Mouse (Mus musculus) liver, embryonic 15.5 days (tissue): ENCODE measurements around the gene Snrnp25. TPM values are rescaled to one million over a fixed set of nuclear protein-coding genes. Genes with fewer than 3 reads are reported as not detected.

Experiments
- ATAC-seq: fragments of 200-750 bp; cut with Nextera tagmentation; 2 replicates; pipeline ENCODE4 v1.8.0; 2017; ENCODE audit warnings: moderate number of reproducible peaks, mild to moderate bottlenecking, moderate library complexity; ENCODE audit not compliant: insufficient read depth
- H3K27ac ChIP-seq: fragments of 300-500 bp; sonication (generic); replicated peaks from 2 replicates; pipeline ENCODE4 v1.5.1; 2015; ENCODE audit warnings: mild to moderate bottlenecking, inconsistent platforms
- H3K27me3 ChIP-seq: fragments of 300-500 bp; sonication (generic); 2 replicates; pipeline ENCODE4 v1.6.1; 2015; ENCODE audit warnings: mild to moderate bottlenecking, inconsistent platforms
- H3K36me3 ChIP-seq: fragments of 300-500 bp; sonication (generic); replicated peaks from 2 replicates; pipeline ENCODE4 v1.6.1; 2015; ENCODE audit warnings: moderate library complexity, mild to moderate bottlenecking, inconsistent platforms
- H3K4me1 ChIP-seq: fragments of 300-500 bp; sonication (generic); replicated peaks from 2 replicates; pipeline ENCODE4 v1.6.1; 2015; ENCODE audit warnings: inconsistent platforms
- H3K4me2 ChIP-seq: fragments of 300-500 bp; sonication (generic); 2 replicates; pipeline ENCODE4 v1.6.1; 2015; ENCODE audit warnings: moderate library complexity, mild to moderate bottlenecking, inconsistent platforms
- H3K4me3 ChIP-seq: fragments of 300-500 bp; sonication (generic); replicated peaks from 2 replicates; pipeline ENCODE4 v1.5.1; 2015; ENCODE audit warnings: mild to moderate bottlenecking, inconsistent platforms
- H3K9ac ChIP-seq: fragments of 300-500 bp; sonication (generic); 2 replicates; pipeline ENCODE4 v1.6.1; 2015; ENCODE audit warnings: moderate library complexity, mild to moderate bottlenecking, inconsistent platforms
- H3K9me3 ChIP-seq: fragments of 300-500 bp; sonication (generic); replicated peaks from 2 replicates; pipeline ENCODE4 v1.6.1; 2016; ENCODE audit warnings: inconsistent platforms
- WGBS: fragments of 180-500 bp; shearing (Covaris S2); methylation state at CpG from one replicate; pipeline ENCODE4 v1.1.7; 2015; ENCODE audit warnings: mixed read lengths; ENCODE audit not compliant: insufficient replicate concordance; 5-methylcytosine and 5-hydroxymethylcytosine counted together
- polyA plus RNA-seq: library from polyadenylated mRNA; unstranded; fragments of >200 nt; fragmentation: Nextera tagmentation; extraction: Ambion mirVana; gene quantifications from 2 replicates; pipeline ENCODE4 v1.2.1, GENCODE M21; 2015

Gene Snrnp25
- polyA plus RNA-seq, 1 experiment from 2014 or later, result 70.1 TPM

DNA sequence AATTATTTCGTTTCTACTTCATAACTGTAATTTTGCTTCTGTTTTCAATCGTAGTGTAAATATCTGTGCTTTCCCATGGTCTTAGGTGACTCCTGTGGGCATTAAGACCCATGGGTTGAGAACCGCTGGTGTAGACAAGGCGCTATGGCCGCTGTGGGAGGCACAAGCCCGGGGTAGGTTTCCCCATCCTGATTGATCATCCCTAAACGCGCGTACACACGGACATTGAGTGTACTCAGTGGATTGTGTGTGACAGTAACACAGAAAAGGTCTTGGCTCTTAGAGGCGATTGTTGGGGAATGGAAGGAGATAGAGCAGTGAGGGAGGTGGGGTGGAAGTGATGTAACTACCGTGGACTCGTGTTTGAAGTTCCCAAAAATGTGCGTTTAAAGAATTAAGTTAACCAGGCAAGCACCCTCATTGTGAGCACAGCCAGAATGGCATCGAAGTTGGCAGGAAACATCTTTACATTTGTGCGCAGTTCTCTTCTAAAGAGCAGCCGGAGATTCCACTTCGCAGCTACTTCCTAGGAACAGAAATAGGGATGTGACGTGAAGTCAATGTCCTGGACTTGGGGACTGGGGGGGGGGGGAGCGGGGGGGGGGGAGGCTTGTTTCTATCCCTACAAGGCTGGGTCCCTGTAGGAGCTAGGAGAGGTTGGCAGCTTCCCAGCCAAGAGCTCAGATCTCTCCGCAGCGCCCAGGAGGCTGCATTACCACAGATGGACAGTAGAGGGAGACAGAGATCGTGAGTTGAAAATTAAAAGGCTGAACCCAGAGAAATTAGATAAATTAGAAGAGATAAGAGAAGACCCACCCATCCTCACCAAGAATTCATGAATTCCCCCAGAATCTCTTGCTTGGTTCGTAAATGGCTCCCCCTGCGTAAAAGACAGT, 23.0 kb upstream of the Snrnp25 start:
- Histone ChIP-seq H3K4me3 (no peak overlapping the region), H3K27me3 (peaks cover 12% of the 10 kb centered on the region; the same call in 1 of the 2 replicates), H3K36me3 (no peaks in the 10 kb centered on the region), H3K27ac (no peak overlapping the region), H3K4me2 (no peak overlapping the region), H3K4me1 (peaks cover 3% of the 10 kb centered on the region), H3K9ac (no peak overlapping the region), H3K9me3 (no peaks in the 10 kb centered on the region)
- ATAC-seq, result no peak
- WGBS, result 40% methylated on average over 24 of the region's 25 CpGs

DNA sequence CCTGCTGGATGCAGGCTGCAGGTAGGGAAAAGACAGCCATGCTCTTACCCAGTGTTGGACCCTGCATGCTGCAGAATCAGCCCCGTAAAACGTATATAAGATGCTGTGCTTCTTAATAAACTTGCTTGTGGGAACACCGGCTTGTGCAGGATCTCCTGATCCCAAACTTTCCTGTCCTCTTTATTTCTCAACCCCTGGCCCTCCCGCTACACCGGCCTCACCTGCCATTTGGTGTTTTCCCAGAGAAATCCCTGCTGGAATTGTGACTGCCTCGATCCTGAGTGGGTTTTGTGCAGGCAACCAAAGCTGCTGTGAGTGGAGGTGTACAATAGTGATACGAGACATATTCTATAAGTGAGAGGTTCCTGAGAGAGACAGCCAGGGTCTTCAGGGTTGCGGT, 20.7 kb upstream of the Snrnp25 start:
- Histone ChIP-seq H3K4me2 (no peak overlapping the region), H3K36me3 (no peaks in the 10 kb centered on the region), H3K9ac (no peak overlapping the region), H3K4me3 (no peak overlapping the region), H3K27ac (no peak overlapping the region), H3K27me3 (peaks cover 12% of the 10 kb centered on the region; the same call in 1 of the 2 replicates), H3K4me1 (peaks cover 3% of the 10 kb centered on the region), H3K9me3 (no peaks in the 10 kb centered on the region)
- no peak for ATAC-seq
- 75% methylated on average over 8 of the region's 8 CpGs for WGBS

DNA sequence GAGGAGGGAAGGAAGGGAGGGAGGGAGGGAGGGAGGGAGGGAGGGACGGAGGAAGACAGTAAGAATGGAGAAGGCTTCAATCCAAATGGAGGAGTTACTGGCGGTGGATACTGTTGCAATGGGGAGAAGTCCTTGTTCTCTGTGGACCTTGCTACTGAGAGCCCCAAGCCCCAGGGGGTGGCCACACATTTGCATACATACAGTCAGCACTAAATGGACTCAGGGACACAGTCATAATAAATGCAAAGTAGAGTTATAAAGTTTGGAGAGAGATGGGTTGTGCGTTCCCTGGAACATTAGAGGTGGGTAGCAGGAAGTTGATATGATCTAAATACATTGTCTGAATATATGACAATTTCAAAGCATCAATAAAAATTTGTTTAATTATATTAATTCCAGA, 19.2 kb upstream of the Snrnp25 start:
- H3K4me3 ChIP-seq, result no peak overlapping the region
- no peak overlapping the region for H3K27ac ChIP-seq
- 76% methylated on average over 3 of the region's 3 CpGs for WGBS
- no peaks in the 10 kb centered on the region for H3K36me3 ChIP-seq
- no peak for ATAC-seq
- no peak overlapping the region for H3K4me2 ChIP-seq
- H3K27me3 ChIP-seq, result peaks cover 12% of the 10 kb centered on the region; the same call in 1 of the 2 replicates
- no peak overlapping the region for H3K9ac ChIP-seq
- H3K9me3 ChIP-seq, result no peaks in the 10 kb centered on the region
- peaks cover 3% of the 10 kb centered on the region for H3K4me1 ChIP-seq

DNA sequence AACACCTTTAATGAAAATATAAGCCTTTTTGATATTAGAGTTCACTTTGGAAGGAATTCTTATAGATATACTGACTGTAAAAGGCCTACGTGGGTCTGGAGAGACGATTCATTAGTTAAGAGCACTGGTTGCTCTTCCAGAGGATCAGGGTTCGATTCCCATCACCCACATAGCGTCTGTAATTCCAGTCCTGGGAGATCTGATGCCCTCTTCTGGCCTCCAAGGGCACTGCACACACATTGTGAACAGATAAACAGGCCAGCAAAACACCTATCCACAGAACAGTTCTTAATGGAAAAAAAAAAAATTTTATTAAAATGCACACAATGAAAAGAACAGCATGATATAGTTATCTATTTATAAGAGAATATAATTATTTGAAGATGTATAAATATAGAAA, 18.0 kb upstream of the Snrnp25 start:
- H3K9me3 ChIP-seq, result no peaks in the 10 kb centered on the region
- no peak overlapping the region for H3K9ac ChIP-seq
- H3K4me2 ChIP-seq, result no peak overlapping the region
- H3K27ac ChIP-seq, result no peak overlapping the region
- H3K27me3 ChIP-seq, result peaks cover 3% of the 10 kb centered on the region; the same call in 1 of the 2 replicates
- H3K4me1 ChIP-seq, result peaks cover 3% of the 10 kb centered on the region
- no peak for ATAC-seq
- H3K36me3 ChIP-seq, result no peaks in the 10 kb centered on the region
- H3K4me3 ChIP-seq, result no peak overlapping the region
- WGBS, result 63% methylated on average over 4 of the region's 4 CpGs

DNA sequence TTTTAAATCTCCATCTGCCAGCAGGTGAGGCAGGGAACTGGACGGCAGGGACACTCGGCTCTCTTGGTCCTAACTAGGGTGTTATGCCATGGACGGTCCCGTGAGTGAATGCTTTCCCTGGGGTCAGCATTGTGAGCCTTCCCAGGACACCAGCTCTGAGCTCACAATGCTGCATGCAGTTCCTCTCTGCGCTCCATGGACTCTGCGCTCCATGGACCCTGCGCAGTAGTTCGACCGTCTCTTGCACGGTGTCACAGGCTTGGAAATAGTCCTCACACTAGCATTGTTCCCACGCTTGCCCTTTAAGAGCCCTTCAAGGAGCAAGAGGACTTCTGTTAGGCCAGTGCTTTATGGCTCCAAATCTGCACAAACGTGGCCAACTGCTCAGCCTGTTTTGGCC, 16.3 kb upstream of the Snrnp25 start:
- H3K9ac ChIP-seq, result no peak overlapping the region
- no peak for ATAC-seq
- H3K9me3 ChIP-seq, result no peaks in the 10 kb centered on the region
- no peaks in the 10 kb centered on the region for H3K4me1 ChIP-seq
- 77% methylated on average over 12 of the region's 12 CpGs for WGBS
- H3K4me3 ChIP-seq, result no peak overlapping the region
- no peak overlapping the region for H3K4me2 ChIP-seq
- H3K27me3 ChIP-seq, result no peaks in the 10 kb centered on the region; the same call in 1 of the 2 replicates
- no peak overlapping the region for H3K27ac ChIP-seq
- H3K36me3 ChIP-seq, result no peaks in the 10 kb centered on the region

DNA sequence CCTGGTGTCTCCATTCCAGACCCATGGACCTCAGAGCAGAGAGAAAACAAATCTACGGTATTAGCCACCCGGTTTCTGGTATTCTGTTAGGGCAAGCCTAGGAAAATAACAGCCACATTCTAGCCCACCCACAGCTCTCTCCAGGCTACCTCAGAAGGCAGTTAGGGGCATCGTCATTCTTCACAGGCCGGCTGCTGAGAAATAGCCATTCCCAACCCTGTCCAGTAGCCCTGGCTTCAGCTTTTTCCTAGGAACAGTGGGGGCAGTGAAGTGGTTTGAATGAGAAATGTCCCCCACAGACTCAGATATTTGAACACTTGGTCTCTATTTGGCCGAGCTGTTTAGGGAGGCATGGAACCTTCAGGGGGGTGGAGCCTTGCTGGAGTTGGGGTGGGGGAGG, 15.8 kb upstream of the Snrnp25 start:
- Histone ChIP-seq H3K4me3 (no peak overlapping the region), H3K9me3 (no peaks in the 10 kb centered on the region), H3K4me2 (no peak overlapping the region), H3K27ac (no peak overlapping the region), H3K36me3 (no peaks in the 10 kb centered on the region), H3K27me3 (no peaks in the 10 kb centered on the region; the same call in 1 of the 2 replicates), H3K9ac (no peak overlapping the region), H3K4me1 (no peaks in the 10 kb centered on the region)
- no peak for ATAC-seq
- WGBS, result 70% methylated on average over 5 of the region's 5 CpGs

DNA sequence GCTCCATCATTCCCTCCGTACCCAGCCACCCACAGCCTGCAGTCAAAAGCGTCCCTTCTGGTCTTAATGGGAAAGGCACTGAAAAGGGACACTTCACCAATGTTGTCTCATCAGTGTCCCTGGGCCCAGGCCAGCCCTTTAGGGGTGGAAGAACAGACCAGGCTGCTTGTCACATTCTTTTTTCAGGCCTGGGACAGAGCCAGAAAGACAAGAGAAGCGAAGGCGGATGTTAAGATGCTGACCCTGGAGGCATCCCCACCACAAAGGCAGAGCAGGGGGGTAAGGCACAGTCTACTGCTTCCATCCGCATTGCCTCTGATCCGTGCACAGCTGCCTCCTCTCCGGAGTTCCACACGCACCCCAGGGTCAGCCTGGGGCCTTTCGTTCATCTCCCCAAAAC, 15.1 kb upstream of the Snrnp25 start:
- H3K9me3 ChIP-seq, result no peaks in the 10 kb centered on the region
- H3K4me1 ChIP-seq, result no peaks in the 10 kb centered on the region
- 81% methylated on average over 9 of the region's 9 CpGs for WGBS
- peaks cover under 1% of the 10 kb centered on the region for H3K27me3 ChIP-seq
- no peak overlapping the region for H3K4me2 ChIP-seq
- ATAC-seq, result no peak
- no peaks in the 10 kb centered on the region for H3K36me3 ChIP-seq
- H3K27ac ChIP-seq, result no peak overlapping the region
- no peak overlapping the region for H3K9ac ChIP-seq
- no peak overlapping the region for H3K4me3 ChIP-seq

DNA sequence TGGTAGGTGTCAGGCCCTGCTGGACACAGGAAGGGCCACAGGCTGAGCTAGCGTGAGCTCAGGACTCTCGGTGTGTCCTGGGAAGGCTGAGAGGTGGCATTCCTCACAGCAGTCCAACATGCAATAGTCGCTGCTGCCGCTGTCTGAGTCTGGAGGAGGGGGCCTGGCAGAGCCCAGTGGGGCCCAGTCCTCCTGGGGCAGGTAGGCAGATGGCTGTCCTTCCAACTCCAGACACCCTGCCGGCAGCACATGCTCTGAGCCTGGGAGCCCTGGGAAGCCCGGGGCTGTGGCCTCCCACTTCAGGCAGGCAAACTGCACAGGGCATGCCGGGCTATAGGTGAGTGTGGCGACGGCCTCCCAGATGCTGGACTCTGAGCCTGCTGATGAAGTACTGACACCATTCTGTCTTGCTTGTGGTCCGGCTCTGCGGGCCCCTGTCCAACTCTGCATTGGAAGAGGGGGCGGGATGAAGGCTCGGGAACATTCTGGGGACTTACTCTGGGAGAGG, 14.6 kb upstream of the Snrnp25 start:
- Histone ChIP-seq H3K4me3 (no peak overlapping the region), H3K4me1 (0 out of 2 replicates have a peak, but pooled peaks cover under 1% of the 10 kb centered on the region), H3K9me3 (no peaks in the 10 kb centered on the region), H3K36me3 (no peaks in the 10 kb centered on the region), H3K9ac (no peak overlapping the region), H3K27me3 (peaks cover 4% of the 10 kb centered on the region; the same call in 1 of the 2 replicates), H3K4me2 (no peak overlapping the region), H3K27ac (no peak overlapping the region)
- WGBS, result 75% methylated on average over 13 of the region's 13 CpGs
- ATAC-seq, result no peak

DNA sequence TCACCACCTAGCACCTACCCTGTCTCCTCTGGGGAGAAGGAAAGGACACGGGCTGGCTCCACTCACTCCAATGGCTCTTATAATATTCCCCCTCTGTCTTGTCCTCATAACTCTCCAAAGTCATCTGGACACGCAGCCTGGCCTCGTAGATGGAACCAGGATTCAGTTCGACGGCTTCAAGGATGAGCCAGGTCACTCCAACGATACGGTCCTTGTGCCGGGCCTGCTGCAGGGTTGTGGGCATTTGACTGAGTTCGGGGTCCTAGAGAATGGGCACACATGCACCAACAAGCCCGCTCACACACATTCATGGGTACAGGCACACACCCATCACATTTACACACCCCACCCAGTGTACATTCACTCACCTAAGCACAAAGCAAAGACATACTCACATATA, 12.1 kb upstream of the Snrnp25 start:
- Histone ChIP-seq H3K27ac (no peak overlapping the region), H3K9me3 (no peaks in the 10 kb centered on the region), H3K9ac (no peak overlapping the region), H3K4me1 (peaks cover 8% of the 10 kb centered on the region), H3K4me3 (no peak overlapping the region), H3K27me3 (peaks cover 4% of the 10 kb centered on the region; the same call in 1 of the 2 replicates), H3K4me2 (no peak overlapping the region), H3K36me3 (no peaks in the 10 kb centered on the region)
- WGBS, result 85% methylated on average over 10 of the region's 10 CpGs
- no peak for ATAC-seq

DNA sequence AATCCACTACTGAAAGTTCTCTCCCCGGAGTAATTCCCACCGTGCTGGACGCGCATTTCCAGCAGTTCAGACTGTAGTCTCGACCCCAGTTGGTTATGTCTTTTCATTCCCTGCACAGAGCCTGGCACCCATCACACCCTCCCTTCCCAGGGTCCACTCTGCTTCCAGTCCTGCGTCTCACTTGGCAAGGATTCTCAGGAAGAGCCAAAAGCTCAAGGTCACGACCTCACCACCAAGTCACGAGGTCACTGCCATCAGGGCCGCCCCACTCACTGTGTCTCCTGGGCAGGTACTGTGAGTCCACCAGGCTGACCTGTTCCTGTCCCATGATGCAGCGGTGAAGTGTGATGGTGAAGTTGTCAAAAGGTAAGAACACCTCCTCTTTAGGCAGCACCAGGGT, 11.1 kb upstream of the Snrnp25 start:
- Histone ChIP-seq H3K36me3 (no peaks in the 10 kb centered on the region), H3K9me3 (no peaks in the 10 kb centered on the region), H3K4me3 (no peak overlapping the region), H3K27me3 (peaks cover 4% of the 10 kb centered on the region; the same call in 1 of the 2 replicates), H3K27ac (no peak overlapping the region), H3K4me1 (peaks cover 15% of the 10 kb centered on the region), H3K9ac (no peak overlapping the region), H3K4me2 (no peak overlapping the region)
- ATAC-seq, result no peak
- WGBS, result 59% methylated on average over 10 of the region's 10 CpGs

DNA sequence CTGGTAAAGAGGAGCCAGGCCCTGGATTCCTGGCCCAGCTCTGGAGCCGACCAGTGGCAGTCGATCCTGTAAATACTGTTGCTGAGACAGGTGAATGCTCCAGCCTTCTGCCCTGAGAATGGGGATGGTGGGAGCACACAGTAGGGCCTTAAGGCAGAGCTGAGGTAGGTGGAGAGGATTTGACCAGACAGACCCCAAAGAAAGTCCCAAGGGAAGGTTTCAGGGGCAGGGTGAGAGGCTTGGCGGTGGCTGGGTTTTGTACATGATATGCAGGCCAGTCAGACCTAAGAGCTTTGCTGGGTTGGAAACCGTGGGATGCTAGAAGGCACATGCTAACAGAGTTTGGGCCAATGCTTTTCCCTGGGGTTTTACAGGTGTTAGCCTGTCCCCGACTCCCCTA, 10.6 kb upstream of the Snrnp25 start:
- H3K4me1 ChIP-seq, result peaks cover 21% of the 10 kb centered on the region
- WGBS, result 71% methylated on average over 5 of the region's 5 CpGs
- peaks cover 4% of the 10 kb centered on the region; the same call in 1 of the 2 replicates for H3K27me3 ChIP-seq
- ATAC-seq, result no peak
- no peaks in the 10 kb centered on the region for H3K9me3 ChIP-seq
- H3K4me2 ChIP-seq, result no peak overlapping the region
- no peak overlapping the region for H3K9ac ChIP-seq
- H3K4me3 ChIP-seq, result no peak overlapping the region
- no peaks in the 10 kb centered on the region for H3K36me3 ChIP-seq
- H3K27ac ChIP-seq, result no peak overlapping the region
